Mouse (Mus musculus): ENCODE measurements at regions not wholly inside any gene's neighbourhood (a gene's known extent, or its start where the extent isn't known, plus 50 kb on each side); places are given as distances from the start of the nearest gene placed in this dataset.

GRCm38 (mm10) chr12:70523379-70523778, 70.5 kb downstream of the Tmx1 start:
- no peak for DNase-seq

- no peak for DNase-seq
Observed at GRCm38 (mm10) chr12:70524703-70525102, 71.8 kb downstream of the Tmx1 start.

GRCm38 (mm10) chr12:70531661-70532060, 78.8 kb downstream of the Tmx1 start:
- DNase-seq: no peak

DNA sequence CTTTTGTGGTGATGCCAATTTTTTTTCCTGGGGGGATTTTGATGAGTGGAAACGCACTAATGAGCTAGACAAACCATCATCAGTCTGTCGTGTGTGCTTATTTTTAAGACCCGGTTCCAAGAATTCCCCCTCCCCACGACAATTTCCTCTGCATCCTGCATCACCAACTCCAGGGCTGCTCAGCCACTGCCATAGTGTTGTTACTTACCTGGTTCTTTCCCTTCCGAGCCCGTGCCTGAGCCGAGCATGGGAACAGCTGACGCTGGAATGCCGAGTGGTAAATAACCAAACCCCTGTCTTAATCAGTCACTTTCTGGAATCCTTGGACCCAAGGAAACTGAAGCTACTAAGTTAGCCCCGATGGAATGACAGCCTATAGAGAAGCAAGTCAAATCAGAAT, 79.3 kb downstream of the Tmx1 start:
- no peak for DNase-seq

DNA sequence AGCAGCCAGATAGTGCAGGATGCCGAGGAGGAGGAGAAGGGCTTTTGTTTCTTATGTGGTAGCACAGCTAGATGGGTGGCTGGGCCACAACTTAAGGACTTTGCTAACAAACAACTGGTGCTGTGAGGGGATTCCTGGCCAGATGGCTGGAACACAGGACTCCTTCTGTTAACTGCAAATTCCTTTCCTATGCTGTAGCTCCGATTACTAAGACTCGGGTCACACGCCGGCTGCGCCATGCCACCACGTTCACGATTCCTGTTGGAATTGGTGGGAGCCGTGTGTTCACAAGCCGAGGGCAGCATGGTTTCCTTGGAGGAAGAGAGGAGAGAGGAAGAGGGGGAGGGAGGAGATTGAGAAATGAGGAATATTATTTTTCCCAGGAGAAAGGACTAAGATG, 79.9 kb downstream of the Tmx1 start:
- no peak for DNase-seq

GRCm38 (mm10) chr12:70533375-70533935, 80.6 kb downstream of the Tmx1 start:
- no peak for DNase-seq

DNA sequence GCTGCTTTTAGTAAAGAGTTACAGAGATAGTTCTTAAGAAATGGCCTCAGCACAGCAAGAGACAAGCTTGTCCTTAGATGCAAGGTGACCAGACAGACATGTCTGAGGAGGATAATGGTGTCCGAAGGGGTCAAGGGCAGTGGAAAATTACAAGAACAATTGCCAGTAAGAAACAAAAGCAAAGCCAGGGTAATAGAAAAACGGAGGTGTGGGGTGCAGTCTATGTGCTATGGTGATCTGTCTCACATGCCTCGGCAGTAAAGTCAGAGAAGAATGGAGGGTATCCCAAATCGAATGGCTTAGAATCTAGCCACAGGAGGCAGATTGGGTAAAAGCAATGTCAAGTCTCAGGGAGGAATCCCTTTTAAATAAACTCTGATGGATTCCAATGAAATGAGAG, 86.2 kb downstream of the Tmx1 start:
- DNase-seq: no peak

- no peak for DNase-seq
Observed at GRCm38 (mm10) chr12:70539856-70540255, 87.0 kb downstream of the Tmx1 start.

- no peak for DNase-seq
Observed at GRCm38 (mm10) chr12:70541432-70541831, 88.5 kb downstream of the Tmx1 start.

DNA sequence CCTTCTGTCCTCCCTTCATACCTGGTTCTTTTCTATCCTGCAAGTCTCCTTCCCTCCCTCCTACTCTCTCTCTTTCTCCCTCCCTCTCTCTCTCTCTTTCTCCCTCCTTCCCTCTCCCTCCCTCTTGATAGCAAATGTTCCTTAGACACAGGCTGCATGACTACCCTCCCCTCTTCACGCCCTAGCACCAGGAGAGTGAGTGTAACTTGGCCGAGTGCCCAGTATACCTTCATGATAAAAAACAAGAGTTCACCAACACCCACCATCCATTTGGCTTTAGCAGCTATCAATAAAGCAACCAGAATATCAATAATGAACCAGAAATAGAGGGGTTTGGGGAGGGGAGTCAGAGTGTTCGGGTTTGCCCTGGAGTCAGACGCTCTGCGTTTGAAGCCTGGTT, 90.4 kb downstream of the Tmx1 start:
- no peak for DNase-seq

DNA sequence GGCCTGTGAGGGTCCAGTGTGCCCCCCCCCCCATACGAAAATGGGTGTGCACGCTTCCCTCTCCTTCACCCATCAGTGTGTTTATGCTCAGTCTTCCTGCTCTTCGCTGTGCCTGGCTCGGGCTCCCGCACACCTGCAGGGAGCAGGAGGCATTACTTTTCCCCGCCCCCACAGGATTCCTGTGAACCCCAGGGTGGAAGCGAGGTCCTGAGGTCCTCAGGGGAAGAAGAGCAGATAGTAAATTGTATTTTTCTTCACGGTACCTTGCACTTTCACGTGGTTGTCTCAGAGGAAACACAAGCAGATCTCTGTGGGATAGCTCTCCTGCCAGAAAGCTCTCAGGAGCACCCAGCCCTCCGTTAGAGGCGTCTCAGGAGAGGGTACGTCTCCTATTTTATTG, 91.4 kb downstream of the Tmx1 start:
- no peak for DNase-seq

DNA sequence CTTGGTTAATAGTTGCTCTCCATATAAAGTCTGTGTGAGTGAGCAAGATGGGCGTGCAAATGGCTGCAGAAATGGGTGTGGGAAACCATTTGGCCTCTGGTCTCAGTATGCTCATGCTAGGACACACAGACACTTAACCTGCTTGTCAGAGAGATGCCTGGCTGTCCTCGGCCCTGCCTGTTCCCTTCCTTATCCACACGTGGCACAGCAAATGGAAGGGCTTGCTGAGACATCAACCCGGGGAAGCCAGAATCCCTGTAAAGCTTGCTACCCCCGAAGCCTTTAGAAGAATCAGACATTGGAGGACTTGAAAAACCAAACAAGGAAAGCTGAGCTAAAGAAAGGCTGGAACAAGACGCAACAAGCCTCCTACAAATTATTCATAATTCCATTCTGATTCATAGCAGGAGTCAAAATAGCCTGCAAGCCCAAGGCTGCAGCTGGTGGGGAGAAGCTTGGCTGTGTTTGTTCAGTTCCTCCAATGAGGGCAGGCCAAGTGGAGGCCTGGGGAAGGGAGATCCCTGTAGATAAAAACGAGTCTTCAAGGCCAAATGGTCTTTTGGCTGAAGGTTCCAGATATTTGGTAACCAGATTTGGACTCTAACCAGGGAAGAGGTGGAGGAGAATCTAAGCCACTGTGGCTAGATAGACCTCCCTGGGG, 92.1 kb downstream of the Tmx1 start:
- DNase-seq: no peak

- no peak for DNase-seq
Observed at GRCm38 (mm10) chr12:70547199-70547598, 94.3 kb downstream of the Tmx1 start.

DNA sequence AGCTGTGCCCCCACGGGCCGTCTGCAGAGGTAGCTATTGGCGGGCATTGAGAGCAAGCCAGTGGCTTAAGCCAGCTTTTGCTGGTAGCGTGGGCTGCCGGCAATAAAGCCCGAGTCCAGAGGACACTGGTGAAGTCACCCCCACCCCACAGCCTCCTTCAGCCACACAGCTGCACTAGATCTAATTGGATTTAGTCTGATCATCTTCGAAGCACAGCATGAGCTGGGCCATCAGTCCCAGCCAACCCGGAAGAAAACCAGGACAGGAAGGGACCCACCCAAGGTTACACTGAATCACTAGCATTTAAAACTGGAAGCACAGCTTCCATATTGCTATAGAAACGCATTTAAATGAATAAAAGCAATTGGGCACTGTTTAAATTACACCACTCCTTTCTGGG, 96.4 kb downstream of the Tmx1 start:
- DNase-seq: no peak

DNA sequence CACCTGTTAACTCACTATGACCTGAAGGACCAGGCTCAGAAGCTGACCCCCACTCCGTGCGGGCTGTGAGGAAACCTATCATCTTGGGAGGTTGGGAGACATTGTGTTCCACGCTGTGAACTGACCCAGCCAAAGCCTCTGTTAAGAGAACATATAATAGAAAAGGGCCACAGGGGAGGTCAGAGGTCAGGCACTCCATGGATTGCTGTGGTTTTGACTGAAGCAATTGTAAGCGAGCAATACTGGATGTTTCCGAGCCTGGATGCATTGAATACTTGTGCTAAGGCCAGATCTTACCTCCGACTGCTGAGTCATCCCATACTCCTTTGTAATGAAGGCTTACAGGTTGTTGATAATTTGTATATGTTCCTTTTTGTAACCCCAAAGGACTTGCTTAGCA, 101.0 kb downstream of the Tmx1 start:
- DNase-seq: no peak

DNA sequence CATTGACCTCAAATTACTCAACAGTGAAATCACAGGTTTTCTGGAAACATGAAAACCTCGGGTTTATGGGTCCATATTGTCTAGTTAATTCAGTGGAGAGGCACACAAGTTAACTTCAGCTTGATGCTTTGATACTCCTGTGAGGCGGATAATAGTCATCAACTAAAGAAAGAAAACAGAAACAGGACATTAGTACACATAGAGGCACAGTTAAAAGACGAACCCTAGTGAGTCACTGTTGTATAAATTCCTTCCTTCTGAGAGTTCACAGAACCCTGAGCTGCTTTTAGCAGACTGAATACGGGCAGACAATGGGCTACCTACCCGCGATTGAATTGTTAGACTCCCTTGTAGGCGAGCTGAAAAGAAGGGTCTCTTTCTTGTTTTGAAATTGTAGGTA, 101.7 kb downstream of the Tmx1 start:
- no peak for DNase-seq

GRCm38 (mm10) chr12:70555723-70556122, 102.8 kb downstream of the Tmx1 start:
- DNase-seq: no peak

DNA sequence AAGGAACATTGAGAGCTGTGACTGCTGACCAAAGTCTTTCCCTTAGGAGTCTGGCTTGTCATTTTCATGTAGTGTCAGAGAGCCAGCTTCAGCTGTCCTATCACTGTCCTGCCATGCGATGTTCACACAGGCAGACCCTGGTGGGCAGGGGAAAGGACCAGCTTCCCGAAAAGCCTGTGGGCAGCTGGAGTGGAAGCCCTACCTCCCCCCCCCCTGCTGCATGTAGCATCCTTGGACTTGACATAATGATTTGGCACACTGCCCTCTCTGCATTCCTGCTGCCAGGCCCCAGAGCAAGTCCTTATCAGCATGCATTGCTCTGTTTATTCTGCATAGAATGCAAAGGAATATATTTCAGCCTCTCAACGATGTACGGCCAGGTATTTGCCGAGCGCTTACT, 103.9 kb downstream of the Tmx1 start:
- no peak for DNase-seq

DNA sequence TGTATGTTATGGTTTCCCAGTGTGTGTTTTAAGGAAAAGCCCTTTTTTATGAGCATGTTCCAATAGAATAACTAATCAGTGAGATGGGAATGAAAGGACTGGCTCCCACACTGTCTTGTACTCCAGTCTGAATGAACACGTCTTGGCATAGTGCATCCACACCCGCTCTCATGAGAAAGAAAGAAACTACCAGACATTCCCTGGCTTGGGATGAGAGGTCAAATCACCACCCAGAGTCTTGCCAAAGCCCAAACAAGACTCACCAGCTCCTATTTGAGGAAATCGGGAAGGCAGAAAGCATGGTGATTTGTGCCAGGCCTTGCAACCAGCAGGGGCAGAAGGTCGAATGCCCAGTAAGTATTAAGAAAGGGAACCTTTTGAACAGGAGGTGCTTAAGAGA, 110.6 kb downstream of the Tmx1 start:
- DNase-seq: no peak

DNA sequence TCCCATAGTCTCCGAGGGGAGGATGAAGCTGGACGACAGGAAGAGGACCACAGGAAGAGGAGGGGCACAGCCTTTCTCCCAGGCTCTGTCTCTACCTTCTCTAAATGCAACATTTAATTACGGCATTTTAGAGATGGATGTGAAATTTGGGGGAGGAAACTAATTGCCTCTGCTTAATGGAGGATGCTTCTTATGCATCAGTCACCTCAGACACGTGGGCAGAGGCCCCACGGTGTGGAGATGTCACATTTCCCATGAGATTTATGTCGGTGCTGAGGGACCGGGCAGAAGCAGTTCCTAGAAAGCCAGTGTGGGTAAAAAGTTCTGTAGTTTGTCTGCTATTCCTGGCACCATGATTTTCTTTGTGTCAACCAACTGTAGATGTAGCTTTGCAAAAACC, 122.8 kb downstream of the Tmx1 start:
- DNase-seq: no peak

GRCm38 (mm10) chr12:70577769-70578168, 124.9 kb downstream of the Tmx1 start:
- DNase-seq: no peak

GRCm38 (mm10) chr12:70579328-70579905, 126.5 kb downstream of the Tmx1 start:
- DNase-seq: no peak

DNA sequence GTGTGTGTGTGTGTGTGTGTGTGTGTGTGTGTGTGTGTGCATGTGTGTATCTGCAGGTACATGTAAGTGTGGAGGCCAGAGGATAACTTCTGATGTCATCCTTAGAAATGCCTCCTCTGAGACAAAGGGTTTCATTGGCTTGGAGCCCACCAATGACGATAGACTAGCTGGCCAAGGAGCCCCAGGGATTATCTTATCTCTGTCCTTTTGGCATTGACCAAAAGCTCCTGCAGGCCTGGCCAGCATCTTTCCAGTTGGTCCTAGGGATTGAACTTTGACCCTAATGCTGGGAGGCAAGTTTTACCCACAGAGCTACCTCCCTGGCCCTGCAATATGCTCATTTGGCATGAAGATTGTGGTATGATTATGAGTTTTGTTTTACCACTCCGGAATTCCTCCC, 133.3 kb downstream of the Tmx1 start:
- DNase-seq: no peak

- DNase-seq: peak in 1 of 2 experiments; percentile 33
Observed at GRCm38 (mm10) chr12:70588234-70588633, 135.3 kb downstream of the Tmx1 start.

DNA sequence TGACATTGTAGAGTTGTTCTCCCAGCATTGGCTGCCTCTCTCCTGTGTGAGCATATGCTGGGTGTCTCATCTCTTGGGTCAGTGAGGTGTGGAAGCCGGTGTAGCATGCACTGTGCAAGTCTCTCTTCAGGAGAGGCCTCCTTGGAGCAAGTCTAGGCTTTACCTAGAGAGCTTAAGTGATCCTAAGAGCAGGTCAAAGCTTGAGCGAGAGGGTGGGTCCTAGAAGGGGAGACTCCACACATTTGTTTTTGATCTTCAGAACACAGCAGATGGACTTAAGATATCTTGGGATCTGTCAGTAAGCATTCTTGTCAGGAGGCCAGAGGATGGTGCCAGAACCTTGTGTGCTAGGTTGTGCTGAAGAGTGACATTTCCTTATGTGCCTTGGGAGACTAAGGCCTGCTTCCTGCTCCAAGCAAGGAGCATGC, 136.4 kb downstream of the Tmx1 start:
- peak; percentile 57 to 77 for DNase-seq

All from kidney, postnatal 25 days (tissue).